Mouse (Mus musculus) erythroblast, embryonic 14.5 days (primary cell): Measurements from ENCODE around the gene Cisd2. TPM values are rescaled to one million over a fixed set of nuclear protein-coding genes. Genes with fewer than 3 reads are reported as not detected.

ENCODE experiments used
- H3K27me3 ChIP-seq: 2 replicates; pipeline ENCODE4 v1.6.1; 2012; ENCODE audit warnings: inconsistent platforms; ENCODE audit not compliant: control insufficient read depth
- H3K36me3 ChIP-seq: 2 replicates; pipeline ENCODE4 v1.6.1; 2012; ENCODE audit warnings: mild to moderate bottlenecking, inconsistent platforms; ENCODE audit not compliant: control insufficient read depth
- H3K4me1 ChIP-seq: 2 replicates; pipeline ENCODE4 v1.6.1; 2012; ENCODE audit warnings: inconsistent platforms; ENCODE audit not compliant: control insufficient read depth
- H3K4me3 ChIP-seq: replicated peaks from 2 replicates; pipeline ENCODE3; 2012; ENCODE audit warnings: moderate library complexity, mild to moderate bottlenecking, inconsistent platforms
- H3K9me3 ChIP-seq: 2 replicates; pipeline ENCODE4 v1.6.1; 2012; ENCODE audit warnings: low read length, inconsistent platforms, mixed read lengths; ENCODE audit not compliant: control insufficient read depth
- GATA1 ChIP-seq: IDR thresholded peaks from 2 replicates; pipeline ENCODE4 v1.6.1; 2012; ENCODE audit warnings: low read length, inconsistent platforms, mixed read lengths
- TAL1 ChIP-seq: IDR thresholded peaks from 3 replicates; pipeline ENCODE4 v1.6.1; 2012; ENCODE audit warnings: low read length, inconsistent platforms, mixed read lengths
- polyA plus RNA-seq: library from polyadenylated mRNA; stranded (reverse); fragments of >175 nt; gene quantifications from 2 replicates; pipeline ENCODE4 v1.2.3, GENCODE M21; 2012

Cisd2 gene
- polyA plus RNA-seq, 1 experiment: 3.5 TPM

DNA sequence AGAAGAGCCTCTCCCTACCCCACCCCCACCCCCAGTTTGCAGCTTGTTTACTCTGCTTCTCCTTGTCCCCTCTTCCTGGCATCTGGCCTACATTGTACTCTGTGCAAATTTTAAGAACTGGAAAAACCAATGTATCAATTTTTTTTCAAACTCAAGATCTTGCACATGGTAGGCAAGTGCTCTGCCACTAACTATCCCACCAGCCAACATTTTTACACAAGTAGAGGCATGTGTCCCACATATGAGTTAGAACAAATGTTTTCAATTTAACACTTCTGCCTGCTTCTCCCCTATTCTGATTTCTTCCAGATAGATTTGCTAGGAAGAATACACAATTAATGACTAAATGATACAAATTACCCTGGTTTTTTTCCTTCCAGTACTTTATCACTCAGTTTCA lies 26.6 kb downstream of the Cisd2 start:
- Histone ChIP-seq H3K4me1 (peaks cover 1% of the 10 kb centered on the region), H3K4me3 (no peak overlapping the region), H3K9me3 (no peaks in the 10 kb centered on the region), H3K27me3 (no peaks in the 10 kb centered on the region), H3K36me3 (no peaks in the 10 kb centered on the region)
- TF ChIP-seq GATA1: no peak
- no peak for TF ChIP-seq TAL1

DNA sequence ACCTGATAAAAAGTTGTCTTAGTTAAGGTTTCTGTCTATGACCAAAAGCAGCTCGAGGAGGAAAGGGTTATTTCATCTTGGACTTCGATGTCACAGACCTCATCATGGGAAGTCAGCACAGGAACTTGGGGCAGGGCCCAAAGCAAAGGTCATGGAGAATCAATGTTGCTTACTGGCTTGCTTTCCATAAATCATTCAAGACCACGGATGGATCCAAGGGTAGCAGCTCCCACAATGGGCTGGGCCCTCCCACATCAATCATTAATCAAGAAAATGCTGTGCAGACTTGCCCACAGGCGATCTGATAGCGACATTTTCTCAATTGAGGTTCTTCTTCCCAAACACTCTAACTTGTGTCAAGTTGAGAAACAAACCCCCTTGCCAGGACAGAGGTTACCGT lies 27.6 kb downstream of the Cisd2 start:
- Histone ChIP-seq H3K27me3 (no peaks in the 10 kb centered on the region), H3K36me3 (no peaks in the 10 kb centered on the region), H3K9me3 (no peaks in the 10 kb centered on the region), H3K4me3 (no peak overlapping the region), H3K4me1 (no peaks in the 10 kb centered on the region; the same call in 1 of the 2 replicates)
- TF ChIP-seq TAL1: no peak
- no peak for TF ChIP-seq GATA1

DNA sequence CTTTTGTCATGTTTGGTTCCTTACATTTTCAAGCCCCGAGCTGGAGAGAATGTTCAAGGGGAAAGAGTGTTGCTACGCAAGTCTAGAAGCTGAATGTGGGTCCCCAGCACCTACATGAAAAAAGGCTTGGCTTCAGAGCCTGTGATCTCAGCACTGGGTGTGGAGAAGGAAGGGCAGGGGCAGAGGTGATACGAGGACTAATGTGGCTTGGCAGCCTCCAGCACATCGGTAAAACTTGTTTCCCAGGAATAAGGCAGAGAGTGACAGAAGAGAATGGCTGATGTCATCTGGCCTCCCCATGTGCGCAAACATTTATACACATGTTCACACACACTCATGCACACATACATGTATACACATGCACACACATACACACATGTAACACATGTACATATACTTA lies 28.6 kb downstream of the Cisd2 start:
- TF ChIP-seq GATA1: no peak
- no peak for TF ChIP-seq TAL1
- H3K4me3 ChIP-seq: no peak overlapping the region
- no peaks in the 10 kb centered on the region for H3K9me3 ChIP-seq
- H3K27me3 ChIP-seq: no peaks in the 10 kb centered on the region
- H3K36me3 ChIP-seq: no peaks in the 10 kb centered on the region
- no peaks in the 10 kb centered on the region; the same call in 1 of the 2 replicates for H3K4me1 ChIP-seq

DNA sequence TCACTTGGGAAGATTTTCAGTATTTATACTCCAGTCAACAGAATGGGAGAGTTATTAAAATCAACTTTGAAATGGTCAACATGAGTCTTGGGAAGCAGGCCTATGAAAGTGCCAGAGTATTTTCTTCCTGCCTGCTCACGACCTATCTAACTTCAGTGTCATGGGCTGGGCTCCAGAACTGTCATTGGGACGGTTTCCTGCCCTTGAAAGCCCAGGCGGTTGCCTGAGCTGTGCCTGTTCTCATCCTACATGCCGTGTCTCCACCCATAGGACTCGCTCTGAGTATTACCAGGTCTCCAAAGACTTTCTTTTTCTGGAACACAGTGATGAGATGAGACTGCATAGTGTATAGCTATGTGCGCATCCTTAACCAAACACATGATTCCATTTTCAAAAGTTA lies 30.5 kb downstream of the Cisd2 start:
- no peaks in the 10 kb centered on the region for H3K4me1 ChIP-seq
- H3K27me3 ChIP-seq: no peaks in the 10 kb centered on the region
- H3K4me3 ChIP-seq: no peak overlapping the region
- no peak for TF ChIP-seq GATA1
- TF ChIP-seq TAL1: no peak
- no peaks in the 10 kb centered on the region for H3K9me3 ChIP-seq
- H3K36me3 ChIP-seq: no peaks in the 10 kb centered on the region

DNA sequence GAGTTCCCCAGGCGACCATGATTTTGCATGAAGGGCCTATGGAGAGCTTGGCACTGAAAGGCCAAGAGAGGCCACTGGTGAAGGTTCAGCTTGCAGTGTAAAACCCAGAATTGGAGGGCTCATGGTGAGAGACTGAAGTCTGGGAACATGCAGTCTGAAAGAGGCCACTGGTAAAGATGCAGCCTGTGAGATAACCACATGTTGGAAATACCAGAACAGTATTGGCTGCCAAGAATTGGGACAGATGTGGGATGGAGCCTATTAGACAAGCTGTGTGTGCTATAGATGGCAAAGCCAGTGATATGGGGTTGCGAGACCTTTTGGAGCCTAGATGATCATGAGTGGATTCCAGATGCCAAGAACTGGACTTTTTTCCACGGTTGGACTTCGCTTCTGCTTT lies 43.9 kb downstream of the Cisd2 start:
- Histone ChIP-seq H3K4me1 (no peaks in the 10 kb centered on the region), H3K36me3 (no peaks in the 10 kb centered on the region)

DNA sequence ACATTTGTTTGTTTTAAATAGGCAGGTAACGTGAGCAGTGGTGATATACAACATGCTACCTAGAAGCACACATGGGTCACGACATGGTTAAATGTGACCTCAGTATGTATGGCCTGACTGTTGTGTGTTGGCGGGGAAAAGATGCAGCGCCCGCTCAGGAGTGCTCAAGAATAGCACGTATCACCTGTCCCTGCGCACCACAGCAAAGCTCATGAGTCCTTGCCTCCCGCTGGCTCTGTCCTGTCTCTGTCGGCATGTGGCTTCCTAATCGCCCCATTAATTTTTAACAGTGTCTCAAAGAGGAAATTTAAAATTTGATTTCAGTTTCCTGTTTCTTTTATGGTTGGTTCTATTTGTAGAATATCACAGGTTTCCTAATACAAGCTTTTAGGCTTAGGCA lies 46.3 kb downstream of the Cisd2 start:
- Histone ChIP-seq H3K4me3 (no peak overlapping the region), H3K36me3 (no peaks in the 10 kb centered on the region), H3K27me3 (no peaks in the 10 kb centered on the region), H3K4me1 (no peaks in the 10 kb centered on the region), H3K9me3 (no peaks in the 10 kb centered on the region)
- TF ChIP-seq TAL1 (no peak), GATA1 (no peak)

More for the DNA sequence above, 43.9 kb downstream of the Cisd2 start:
- no peak for TF ChIP-seq GATA1
- TF ChIP-seq TAL1: no peak
- Histone ChIP-seq H3K4me3 (no peak overlapping the region), H3K27me3 (no peaks in the 10 kb centered on the region), H3K9me3 (no peaks in the 10 kb centered on the region)

DNA sequence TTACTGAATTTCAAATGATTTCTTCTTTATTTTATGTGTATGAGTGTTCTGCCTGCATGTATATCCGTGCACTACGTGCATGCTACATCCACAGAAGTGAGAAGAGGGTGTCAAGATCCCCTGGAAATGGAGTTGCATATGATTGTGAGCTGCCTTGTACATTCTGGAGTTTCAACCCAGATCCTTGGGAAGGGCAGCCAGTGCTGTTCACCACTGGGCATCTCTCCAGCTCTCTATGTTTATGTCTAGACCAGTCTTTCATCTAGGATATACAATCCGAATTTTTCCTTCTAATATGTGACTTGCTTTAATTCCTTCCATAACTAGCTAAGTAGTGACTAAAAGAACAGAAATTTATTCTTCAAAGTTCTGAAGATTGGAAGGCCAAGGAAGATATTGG lies 47.9 kb downstream of the Cisd2 start:
- Histone ChIP-seq H3K27me3 (no peaks in the 10 kb centered on the region), H3K4me3 (no peak overlapping the region), H3K4me1 (no peaks in the 10 kb centered on the region), H3K36me3 (no peaks in the 10 kb centered on the region), H3K9me3 (no peaks in the 10 kb centered on the region)
- TF ChIP-seq TAL1: no peak
- TF ChIP-seq GATA1: no peak

DNA sequence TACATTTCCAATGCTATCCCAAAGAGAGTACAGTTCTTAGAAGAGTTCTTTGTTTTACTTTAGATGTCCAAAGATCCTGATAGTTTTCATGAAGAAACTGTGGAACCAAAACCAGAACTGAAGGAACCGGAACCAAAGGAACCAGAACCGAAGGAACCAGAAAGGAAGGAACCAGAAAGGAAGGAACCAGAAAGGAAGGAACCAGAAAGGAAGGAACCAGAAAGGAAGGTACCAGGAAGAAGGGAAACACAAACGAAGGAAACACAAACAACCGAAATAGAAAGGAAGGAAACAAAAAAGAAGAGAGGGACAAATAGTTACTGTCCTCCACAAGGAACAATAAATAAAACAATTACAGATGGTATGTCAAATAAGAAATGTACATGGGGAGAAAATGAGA lies 66.3 kb downstream of the Cisd2 start:
- Histone ChIP-seq H3K4me3 (no peak overlapping the region), H3K27me3 (no peaks in the 10 kb centered on the region), H3K4me1 (no peaks in the 10 kb centered on the region), H3K36me3 (no peaks in the 10 kb centered on the region), H3K9me3 (no peaks in the 10 kb centered on the region)
- no peak for TF ChIP-seq TAL1
- no peak for TF ChIP-seq GATA1

Other genes starting within 250 kb of the Cisd2 start
- 1.1 and 2.0 TPM in 2 replicates for gene Cenpe, start 211.4 kb downstream of the Cisd2 start, polyA plus RNA-seq
- gene Bdh2, start 142.7 kb downstream of the Cisd2 start, polyA plus RNA-seq: not detected in 2 replicates
- gene Slc9b2, start 116.2 kb downstream of the Cisd2 start, polyA plus RNA-seq: 0.02 TPM in 1 of 2 replicates, not detected in the other
- gene Slc9b1, start 75.9 kb downstream of the Cisd2 start, polyA plus RNA-seq: 0.04 TPM in 1 of 2 replicates, not detected in the other
- 24.9 and 31.3 TPM in 2 replicates for gene Ube2d3, start 14.2 kb upstream of the Cisd2 start, polyA plus RNA-seq
- gene Manba, start 61.7 kb upstream of the Cisd2 start, polyA plus RNA-seq: 0.03 TPM in 1 of 2 replicates, not detected in the other